Mouse (Mus musculus) ES-E14 (cell line): ENCODE data around the gene Ifitm1. TPM values are rescaled to one million over a fixed set of nuclear protein-coding genes. Genes with fewer than 3 reads are reported as not detected.
"Not testable (repeated sequence)": the region's sequence is repeated elsewhere in the genome, so short reads cannot be mapped to it uniquely, and the experiment has no call there.

ENCODE experiments used
- DNase-seq: peaks from one replicate; pipeline ENCODE4 v3.0.0-alpha.2; 2013; ENCODE audit warnings: low read depth, low spot score
- H3K27ac ChIP-seq: 2 replicates; pipeline ENCODE4 v1.5.1; 2012; ENCODE audit warnings: low read depth, mild to moderate bottlenecking, low read length, moderate library complexity, mixed read lengths; ENCODE audit not compliant: poor library complexity, insufficient read depth, severe bottlenecking
- H3K36me3 ChIP-seq: 2 replicates; pipeline ENCODE4 v1.6.1; 2012; ENCODE audit warnings: mild to moderate bottlenecking, low read length, moderate library complexity, mixed read lengths; ENCODE audit not compliant: control insufficient read depth, poor library complexity, insufficient read depth, severe bottlenecking
- H3K4me1 ChIP-seq, 2 experiments: fragments of 150-350 bp in 1 of 2; sonication (generic) in 1 of 2; 2 replicates each; pipeline ENCODE4 v1.6.1; 2012; ENCODE audit warnings: low read length in 2 of 2, mild to moderate bottlenecking in 1 of 2, mixed read lengths in 1 of 2; ENCODE audit not compliant: control insufficient read depth in 2 of 2, insufficient read depth in 2 of 2, poor library complexity in 1 of 2
- H3K4me3 ChIP-seq, 2 experiments: fragments of 150-350 bp in 1 of 2; sonication (generic) in 1 of 2; 2 replicates each; pipeline ENCODE4 v1.5.1; 2012; ENCODE audit warnings: low read length in 2 of 2, low read depth in 1 of 2, mild to moderate bottlenecking in 1 of 2, mixed read lengths in 1 of 2; ENCODE audit not compliant: insufficient read depth in 1 of 2, poor library complexity in 1 of 2, severe bottlenecking in 1 of 2
- H3K9ac ChIP-seq: 2 replicates; pipeline ENCODE4 v1.6.1; 2012; ENCODE audit warnings: low read depth, mild to moderate bottlenecking, low read length, mixed read lengths; ENCODE audit not compliant: poor library complexity, insufficient read depth, severe bottlenecking
- H3K9me3 ChIP-seq: fragments of 150-350 bp; sonication (generic); 2 replicates; pipeline ENCODE4 v1.6.1; 2012; ENCODE audit warnings: low read depth, mild to moderate bottlenecking, low read length; ENCODE audit not compliant: control insufficient read depth, insufficient read depth
- CHD2 ChIP-seq: IDR thresholded peaks from 2 replicates; pipeline ENCODE4 v1.6.1; 2014; ENCODE audit warnings: mild to moderate bottlenecking, low read depth, low read length, inconsistent platforms
- HCFC1 ChIP-seq: IDR thresholded peaks from 2 replicates; pipeline ENCODE4 v1.6.1; 2012; ENCODE audit warnings: low read length, inconsistent platforms, borderline replicate concordance; ENCODE audit not compliant: insufficient read depth
- MAFK ChIP-seq: IDR thresholded peaks from 2 replicates; pipeline ENCODE4 v1.6.1; 2014; ENCODE audit warnings: mild to moderate bottlenecking, low read depth, low read length, inconsistent platforms; ENCODE audit not compliant: insufficient read depth
- ZC3H11A ChIP-seq: IDR thresholded peaks from 2 replicates; pipeline ENCODE4 v1.6.1; 2012; ENCODE audit warnings: low read depth, mild to moderate bottlenecking, inconsistent platforms, low read length, borderline replicate concordance
- ZNF384 ChIP-seq: IDR thresholded peaks from 2 replicates; pipeline ENCODE4 v1.6.1; 2012; ENCODE audit warnings: low read depth, low read length, inconsistent platforms
- in situ Hi-C, 2 experiments: fragments of 600-800 bp; cut with MboI; formaldehyde crosslinking; loops; one replicate each; pipeline ENCODE4 v1.15.1; 2025; ENCODE audit warnings: low sequenced_read_pairs in 2 of 2, inconsistent platforms in 1 of 2; ENCODE audit not compliant: unreplicated experiment in 2 of 2
- total RNA-seq: library from RNA; depleted of rRNA; stranded (reverse); fragments of 300-350 nt; gene quantifications from 2 replicates; pipeline ENCODE4 v1.2.3, GENCODE M21; 2012

Gene Ifitm1
- total RNA-seq, 1 experiment: 274 TPM

- no peak for DNase-seq
- Histone ChIP-seq H3K4me3 (no peak overlapping the region), H3K36me3 (peaks cover 9% of the 10 kb centered on the region; the same call in 1 of the 2 replicates), H3K4me1 (peaks cover 21 to 43% of the 10 kb centered on the region in 2 experiments), H3K9ac (peak overlapping the region; percentile 2; the same call in 1 of the 2 replicates), H3K27ac (peak overlapping the region; percentile 95), H3K9me3 (no peaks in the 10 kb centered on the region)
- TF ChIP-seq MAFK: no peak
- no peak for TF ChIP-seq ZC3H11A
- TF ChIP-seq CHD2: 0 out of 2 replicates have a peak, but pooled peaks have one; percentile 8
- no peak for TF ChIP-seq ZNF384
- in situ Hi-C loops: no loop called here
Measured at GRCm38 (mm10) chr7:140973396-140974165, 6.6 kb downstream of the Ifitm1 start.

DNA sequence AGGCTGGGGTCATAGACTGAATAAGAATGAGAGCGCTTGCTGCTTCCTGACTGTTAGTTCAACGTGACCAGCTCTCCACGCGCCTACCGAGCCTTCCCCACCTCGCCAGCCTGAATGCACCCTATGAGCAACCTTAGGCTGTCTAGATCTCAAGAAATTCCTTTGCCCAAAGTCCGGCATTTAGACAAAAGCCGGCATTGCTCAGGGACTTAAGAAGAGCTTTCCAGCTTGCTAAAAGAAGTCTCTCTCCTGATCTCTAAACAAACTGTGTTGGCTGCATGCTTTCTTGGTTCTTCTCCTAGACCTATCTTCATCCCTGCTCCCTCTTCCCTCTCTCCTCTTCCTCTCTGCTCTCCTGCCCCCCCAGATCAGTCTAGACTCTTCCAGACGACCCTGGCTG is 7.9 kb downstream of the Ifitm1 start:
- TF ChIP-seq HCFC1 (no peak), MAFK (no peak), CHD2 (no peak), ZC3H11A (no peak), ZNF384 (no peak)
- in situ Hi-C loops: no loop called here
- Histone ChIP-seq H3K27ac (peak overlapping the region; percentile 60), H3K4me3 (peak overlapping the region in 1 of 2 experiments; percentile 30; a peak in 1 of 4 replicates), H3K9me3 (no peaks in the 10 kb centered on the region), H3K36me3 (peaks cover 8% of the 10 kb centered on the region; the same call in 1 of the 2 replicates), H3K9ac (peak overlapping the region; percentile 20; the same call in 1 of the 2 replicates), H3K4me1 (peaks cover 17 to 37% of the 10 kb centered on the region in 2 experiments)
- DNase-seq: no peak

DNA sequence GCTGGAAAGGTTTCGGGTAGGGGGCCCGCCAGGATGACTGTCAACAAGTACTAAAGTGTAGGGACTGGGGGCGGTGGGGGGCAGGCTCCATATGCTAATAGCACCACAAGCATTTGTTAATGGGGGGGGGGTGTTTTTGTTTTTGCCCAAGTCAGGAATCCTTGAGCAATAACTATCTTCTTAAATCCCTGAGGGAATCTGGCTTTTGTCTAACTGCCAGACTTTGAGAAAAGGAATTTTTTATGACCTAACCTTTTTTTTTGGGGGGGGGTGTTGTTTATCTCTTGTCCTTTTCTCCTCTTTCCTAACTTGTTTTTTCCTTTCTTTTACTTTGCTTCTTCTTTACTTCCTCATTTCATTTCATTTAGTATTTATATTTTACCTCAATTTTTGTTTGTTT is 8.4 kb downstream of the Ifitm1 start:
- peaks cover 3% of the 10 kb centered on the region; the same call in 1 of the 2 replicates for H3K36me3 ChIP-seq
- H3K27ac ChIP-seq: peak overlapping the region; percentile 60
- no peak for DNase-seq
- in situ Hi-C loops: no loop called here
- no peaks in the 10 kb centered on the region for H3K9me3 ChIP-seq
- peak overlapping the region; percentile 20; the same call in 1 of the 2 replicates for H3K9ac ChIP-seq
- H3K4me1 ChIP-seq: peaks cover 17 to 32% of the 10 kb centered on the region in 2 experiments
- TF ChIP-seq MAFK (no peak), HCFC1 (no peak), ZNF384 (no peak)
- H3K4me3 ChIP-seq: peak overlapping the region in 1 of 2 experiments; percentile 30; a peak in 1 of 4 replicates

DNA sequence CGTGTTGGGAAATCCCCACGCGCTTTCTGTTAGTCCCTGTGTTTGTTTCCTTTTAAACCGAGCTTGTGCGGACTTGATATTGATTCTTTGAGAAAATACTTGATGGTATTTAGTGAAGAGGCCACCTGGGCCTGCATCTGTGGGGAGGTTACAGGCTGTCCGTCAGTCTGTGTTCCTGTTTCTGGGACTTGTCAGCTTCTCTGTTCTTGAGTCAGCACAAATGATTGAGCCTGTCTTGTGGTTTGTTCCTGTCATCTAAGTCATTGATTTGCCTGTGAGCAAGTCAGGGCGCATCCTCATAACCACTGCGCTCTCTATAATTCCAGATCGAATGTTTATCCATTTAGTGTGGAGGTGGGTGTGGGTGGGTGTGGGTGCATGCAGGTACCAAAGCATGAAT is 9.7 kb downstream of the Ifitm1 start:
- peaks cover 14 to 23% of the 10 kb centered on the region in 2 experiments for H3K4me1 ChIP-seq
- H3K27ac ChIP-seq: peak overlapping the region; percentile 66; the same call in 1 of the 2 replicates

DNA sequence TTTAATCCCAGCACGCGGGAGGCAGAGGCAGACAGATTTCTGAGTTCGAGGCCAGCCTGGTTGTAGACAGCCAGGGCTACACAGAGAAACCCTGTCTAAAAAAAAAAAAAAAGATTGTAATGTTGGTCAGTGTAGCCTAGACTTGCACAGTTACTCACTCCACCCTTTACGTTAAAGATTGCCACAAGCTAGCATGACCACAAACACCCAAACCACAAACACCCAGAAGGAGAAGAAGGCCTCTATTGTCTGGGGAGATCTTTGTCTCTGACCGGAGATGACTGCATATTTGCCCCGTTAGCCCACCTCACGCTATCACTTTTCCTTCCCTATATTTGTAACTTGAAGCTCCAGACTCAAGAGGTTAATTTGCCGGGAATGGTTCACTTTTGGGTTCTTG is 14.7 kb downstream of the Ifitm1 start:
- in situ Hi-C loops: no loop called here
- Histone ChIP-seq H3K4me1 (peaks cover 2 to 7% of the 10 kb centered on the region in 2 experiments; a peak in 3 of 4 replicates), H3K9me3 (no peaks in the 10 kb centered on the region), H3K4me3 (no peak overlapping the region), H3K9ac (no peak overlapping the region), H3K27ac (no peak overlapping the region), H3K36me3 (no peaks in the 10 kb centered on the region)
- no peak for DNase-seq
- TF ChIP-seq HCFC1: no peak
- no peak for TF ChIP-seq MAFK
- TF ChIP-seq ZNF384: no peak
- no peak for TF ChIP-seq CHD2
- TF ChIP-seq ZC3H11A: no peak

More for the DNA sequence above, 9.7 kb downstream of the Ifitm1 start:
- H3K9ac ChIP-seq, H3K9me3 ChIP-seq, DNase-seq, in situ Hi-C loops, H3K4me3 ChIP-seq, H3K36me3 ChIP-seq: not testable (repeated sequence)
- 0 out of 2 replicates have a peak, but pooled peaks have one; percentile 20 for TF ChIP-seq MAFK
